Mouse (Mus musculus) lung, embryonic 16.5 days (tissue): ENCODE data around the gene Hnrnpul2. TPM values are rescaled to one million over a fixed set of nuclear protein-coding genes. Genes with fewer than 3 reads are reported as not detected.

Experiments
- ATAC-seq: fragments of 200-750 bp; cut with Nextera tagmentation; 2 replicates; pipeline ENCODE4 v1.8.0; 2017; ENCODE audit warnings: low read depth, mild to moderate bottlenecking, moderate library complexity
- H3K27ac ChIP-seq: fragments of 300-500 bp; sonication (generic); 2 replicates; pipeline ENCODE4 v1.5.1; 2014; ENCODE audit warnings: mild to moderate bottlenecking, control low read depth, low read length
- H3K27me3 ChIP-seq: fragments of 300-500 bp; sonication (generic); 2 replicates; pipeline ENCODE4 v1.6.1; 2014; ENCODE audit warnings: low read depth, low read length, mixed read lengths; ENCODE audit not compliant: control insufficient read depth, insufficient read depth
- H3K36me3 ChIP-seq: fragments of 300-500 bp; sonication (generic); 2 replicates; pipeline ENCODE4 v1.6.1; 2014; ENCODE audit warnings: low read length; ENCODE audit not compliant: control insufficient read depth, insufficient read depth
- H3K4me1 ChIP-seq: fragments of 300-500 bp; sonication (generic); replicated peaks from 2 replicates; pipeline ENCODE4 v1.6.1; 2014; ENCODE audit warnings: low read length, mixed read lengths; ENCODE audit not compliant: control insufficient read depth, insufficient read depth
- H3K4me2 ChIP-seq: fragments of 300-500 bp; sonication (generic); 2 replicates; pipeline ENCODE4 v1.6.1; 2014; ENCODE audit warnings: low read depth, low read length, control low read depth
- H3K4me3 ChIP-seq: fragments of 300-500 bp; sonication (generic); 2 replicates; pipeline ENCODE4 v1.5.1; 2014; ENCODE audit warnings: mild to moderate bottlenecking, low read length, control low read depth
- H3K9ac ChIP-seq: fragments of 300-500 bp; sonication (generic); 2 replicates; pipeline ENCODE4 v1.6.1; 2014; ENCODE audit warnings: low read length, control low read depth
- H3K9me3 ChIP-seq: fragments of 300-500 bp; sonication (generic); 2 replicates; pipeline ENCODE4 v1.6.1; 2016; ENCODE audit warnings: low read length; ENCODE audit not compliant: control insufficient read depth
- WGBS: fragments of 180-500 bp; shearing (Covaris S2); extraction: QIAGEN DNeasy Blood & Tissue Kit; methylation state at CpG from one replicate; pipeline ENCODE4 v1.1.7; 2014; 5-methylcytosine and 5-hydroxymethylcytosine counted together
- polyA plus RNA-seq: library from polyadenylated mRNA; unstranded; fragments of >200 nt; fragmentation: Nextera tagmentation; extraction: Ambion mirVana; gene quantifications from 2 replicates; pipeline ENCODE4 v1.2.1, GENCODE M21; 2015

The Hnrnpul2 gene
- polyA plus RNA-seq, 1 experiment from 2014 or later = 4.4 TPM

GRCm38 (mm10) chr19:8789171-8789570 is 30.6 kb upstream of the Hnrnpul2 start:
- Histone ChIP-seq H3K4me3 (no peak overlapping the region), H3K9me3 (no peaks in the 10 kb centered on the region), H3K27ac (no peak overlapping the region), H3K27me3 (no peaks in the 10 kb centered on the region), H3K4me2 (no peak overlapping the region), H3K4me1 (peaks cover 10% of the 10 kb centered on the region), H3K9ac (no peak overlapping the region), H3K36me3 (peaks cover 21% of the 10 kb centered on the region)
- WGBS = 31% methylated on average over 1 of the region's 1 CpGs
- no peak for ATAC-seq

- Histone ChIP-seq H3K4me2 (no peak overlapping the region), H3K4me3 (no peak overlapping the region), H3K4me1 (peaks cover 7% of the 10 kb centered on the region), H3K9ac (no peak overlapping the region), H3K9me3 (no peaks in the 10 kb centered on the region), H3K27ac (no peak overlapping the region), H3K36me3 (peaks cover 28% of the 10 kb centered on the region), H3K27me3 (no peaks in the 10 kb centered on the region)
- no peak for ATAC-seq
- 75% methylated on average over 7 of the region's 7 CpGs for WGBS
Observed at GRCm38 (mm10) chr19:8790171-8790570, 29.6 kb upstream of the Hnrnpul2 start.

GRCm38 (mm10) chr19:8798264-8798946 is 21.4 kb upstream of the Hnrnpul2 start, which contains the start of gene Polr2g:
Polr2g (minus strand) TSS chr19:8798577.
- H3K9me3 ChIP-seq = no peaks in the 10 kb centered on the region
- H3K27me3 ChIP-seq = no peaks in the 10 kb centered on the region
- ATAC-seq = peak; percentile 81
- H3K4me2 ChIP-seq = peak within 1 kb of the TSS; percentile 92
- H3K9ac ChIP-seq = peak within 1 kb of the TSS; percentile 89
- peaks cover 15% of the 10 kb centered on the region for H3K4me1 ChIP-seq
- H3K4me3 ChIP-seq = peak within 1 kb of the TSS; percentile 87
- H3K36me3 ChIP-seq = peaks cover 19% of the 10 kb centered on the region
- H3K27ac ChIP-seq = peak within 1 kb of the TSS; percentile 66
- under 1% methylated on average over 25 of the region's 25 CpGs for WGBS

- Histone ChIP-seq H3K4me1 (peaks cover 15% of the 10 kb centered on the region), H3K36me3 (peaks cover 14% of the 10 kb centered on the region), H3K4me3 (peak overlapping the region; percentile 87), H3K27ac (no peak overlapping the region), H3K27me3 (no peaks in the 10 kb centered on the region), H3K9me3 (no peaks in the 10 kb centered on the region), H3K4me2 (peak overlapping the region; percentile 92), H3K9ac (peak overlapping the region; percentile 46)
- no peak for ATAC-seq
Observed at GRCm38 (mm10) chr19:8798947-8799315, 20.9 kb upstream of the Hnrnpul2 start.

- WGBS = 0% methylated on average over 30 of the region's 30 CpGs
- peak; percentile 97 for ATAC-seq
- H3K9ac ChIP-seq = peak within 1 kb of the TSS; percentile 70
Observed at GRCm38 (mm10) chr19:8802130-8802821, 17.5 kb upstream of the Hnrnpul2 start, which contains the start of gene Zbtb3. Zbtb3 (plus strand) TSS chr19:8802555.

GRCm38 (mm10) chr19:8803204-8803780 is 16.5 kb upstream of the Hnrnpul2 start:
- Histone ChIP-seq H3K9ac (no peak overlapping the region), H3K27ac (peak overlapping the region; percentile 90; the same call in 1 of the 2 replicates), H3K4me3 (peak overlapping the region; percentile 73; the same call in 1 of the 2 replicates), H3K4me2 (peak overlapping the region; percentile 53; the same call in 1 of the 2 replicates), H3K9me3 (no peaks in the 10 kb centered on the region), H3K36me3 (peaks cover 13% of the 10 kb centered on the region), H3K27me3 (no peaks in the 10 kb centered on the region), H3K4me1 (peaks cover 9% of the 10 kb centered on the region; the same call in 1 of the 2 replicates)
- 82% methylated on average over 9 of the region's 9 CpGs for WGBS
- ATAC-seq = no peak

More at GRCm38 (mm10) chr19:8802130-8802821, 17.5 kb upstream of the Hnrnpul2 start, which contains the start of gene Zbtb3:
- peak within 1 kb of the TSS; percentile 90 for H3K27ac ChIP-seq
- H3K4me3 ChIP-seq = peak within 1 kb of the TSS; percentile 73
- no peaks in the 10 kb centered on the region for H3K27me3 ChIP-seq
- H3K4me1 ChIP-seq = peaks cover 15% of the 10 kb centered on the region
- H3K9me3 ChIP-seq = no peaks in the 10 kb centered on the region
- peak within 1 kb of the TSS; percentile 88 for H3K4me2 ChIP-seq
- H3K36me3 ChIP-seq = peaks cover 11% of the 10 kb centered on the region

GRCm38 (mm10) chr19:8803879-8804660 is 15.7 kb upstream of the Hnrnpul2 start:
- peaks cover 17% of the 10 kb centered on the region for H3K36me3 ChIP-seq
- WGBS = 91% methylated on average over 11 of the region's 11 CpGs

GRCm38 (mm10) chr19:8806810-8807209 is 13.0 kb upstream of the Hnrnpul2 start:
- 89% methylated on average over 5 of the region's 5 CpGs for WGBS
- Histone ChIP-seq H3K27ac (no peak overlapping the region), H3K4me2 (no peak overlapping the region)

More at GRCm38 (mm10) chr19:8803879-8804660, 15.7 kb upstream of the Hnrnpul2 start:
- Histone ChIP-seq H3K27ac (no peak overlapping the region), H3K4me1 (peaks cover 9% of the 10 kb centered on the region; the same call in 1 of the 2 replicates), H3K9ac (no peak overlapping the region), H3K27me3 (no peaks in the 10 kb centered on the region), H3K4me3 (no peak overlapping the region), H3K9me3 (no peaks in the 10 kb centered on the region), H3K4me2 (no peak overlapping the region)
- ATAC-seq = no peak

More at GRCm38 (mm10) chr19:8806810-8807209, 13.0 kb upstream of the Hnrnpul2 start:
- no peaks in the 10 kb centered on the region for H3K9me3 ChIP-seq
- H3K4me1 ChIP-seq = peaks cover 5% of the 10 kb centered on the region; the same call in 1 of the 2 replicates
- H3K27me3 ChIP-seq = no peaks in the 10 kb centered on the region
- peaks cover 36% of the 10 kb centered on the region for H3K36me3 ChIP-seq
- no peak overlapping the region for H3K4me3 ChIP-seq
- no peak overlapping the region for H3K9ac ChIP-seq
- ATAC-seq = no peak
